Mouse (Mus musculus): Measurements from ENCODE around the gene Tle2.

Tle2 gene

GRCm38 (mm10) chr10:81574081-81575056 is at the start of gene Tle2:
TSS of gene Tle2 (plus strand) at chr10:81574561.
- DNase-seq (ENCODE audit: low spot score): no peak

DNA sequence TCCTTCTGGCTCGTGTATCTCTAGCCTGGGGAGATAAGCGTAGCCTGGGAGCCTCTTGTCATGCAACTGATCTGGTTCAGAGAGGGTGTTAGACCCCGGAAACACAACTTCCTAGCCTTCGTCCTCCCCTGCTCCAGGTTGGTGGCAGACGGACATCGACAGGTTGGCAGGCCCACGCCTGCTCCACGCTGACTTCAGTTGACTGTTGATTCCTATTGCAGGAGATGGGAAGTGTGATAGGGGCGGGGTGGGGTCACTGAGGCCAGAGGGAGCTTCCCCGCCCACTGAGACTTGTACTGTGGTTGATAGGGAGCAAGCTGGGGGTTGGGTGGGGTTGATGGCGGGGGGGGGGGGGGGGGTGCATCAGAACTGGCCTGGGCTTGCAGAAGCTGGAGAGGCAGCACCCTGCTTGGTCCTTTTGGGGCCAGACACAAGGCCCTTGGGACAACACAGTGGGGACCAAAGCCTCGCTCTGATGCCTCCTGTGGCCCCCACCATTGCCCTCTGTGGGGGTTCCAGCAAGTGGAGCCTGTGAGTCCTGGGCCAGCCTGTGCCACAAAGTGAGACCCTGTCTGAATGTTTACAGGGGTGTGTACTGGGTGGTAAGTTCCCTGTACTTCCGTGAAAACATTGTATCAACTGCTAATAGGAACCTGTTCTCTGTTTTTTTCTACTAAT is 49.2 kb upstream of the Tle2 start:
- DNase-seq (ENCODE audit: low spot score): no peak

GRCm38 (mm10) chr10:81526779-81527178 is 47.6 kb upstream of the Tle2 start:
- no peak for DNase-seq (ENCODE audit: low spot score)

DNA sequence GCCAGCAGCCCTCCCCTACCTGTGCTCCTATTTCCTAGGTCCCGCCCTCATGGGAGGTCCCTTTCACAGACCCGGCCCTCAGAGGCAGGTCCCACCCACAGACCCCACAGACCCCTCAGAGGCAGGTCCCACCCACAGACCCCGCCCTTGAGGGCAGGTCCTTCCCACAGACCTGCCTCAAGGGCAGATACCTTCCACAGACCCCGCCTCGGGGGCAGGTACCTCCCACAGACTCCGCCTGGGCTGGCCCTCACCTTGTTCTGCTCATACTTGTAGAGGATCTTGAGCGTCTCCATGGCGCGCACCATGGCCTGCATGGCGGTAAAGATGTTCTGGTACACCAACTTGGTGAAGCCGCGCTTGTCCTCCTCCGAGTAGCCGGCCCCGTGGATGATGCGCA is 39.5 kb upstream of the Tle2 start:
- DNase-seq (ENCODE audit: low spot score): no peak

- no peak for DNase-seq (ENCODE audit: low spot score)
Measured at GRCm38 (mm10) chr10:81536734-81537133, 37.6 kb upstream of the Tle2 start.

DNA sequence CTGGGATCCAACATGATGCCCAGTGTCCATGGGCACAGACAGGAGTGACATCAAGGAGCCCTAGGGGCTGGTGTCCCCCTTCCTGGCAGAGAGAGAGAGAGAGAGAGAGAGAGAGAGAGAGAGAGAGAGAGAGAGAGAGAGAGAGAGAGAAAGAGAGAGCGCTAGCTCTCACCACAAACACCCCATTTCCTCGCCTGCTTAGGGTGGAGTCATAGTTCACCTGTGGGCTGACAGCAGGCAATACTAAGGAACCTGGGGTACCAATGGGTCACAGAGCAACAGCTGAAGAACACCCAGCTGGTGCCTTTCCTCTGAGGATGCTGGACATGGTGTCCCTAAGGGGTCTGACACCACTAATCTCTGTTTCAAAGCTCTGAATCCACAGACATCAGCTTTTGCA is 36.9 kb upstream of the Tle2 start:
- DNase-seq (ENCODE audit: low spot score): no peak

DNA sequence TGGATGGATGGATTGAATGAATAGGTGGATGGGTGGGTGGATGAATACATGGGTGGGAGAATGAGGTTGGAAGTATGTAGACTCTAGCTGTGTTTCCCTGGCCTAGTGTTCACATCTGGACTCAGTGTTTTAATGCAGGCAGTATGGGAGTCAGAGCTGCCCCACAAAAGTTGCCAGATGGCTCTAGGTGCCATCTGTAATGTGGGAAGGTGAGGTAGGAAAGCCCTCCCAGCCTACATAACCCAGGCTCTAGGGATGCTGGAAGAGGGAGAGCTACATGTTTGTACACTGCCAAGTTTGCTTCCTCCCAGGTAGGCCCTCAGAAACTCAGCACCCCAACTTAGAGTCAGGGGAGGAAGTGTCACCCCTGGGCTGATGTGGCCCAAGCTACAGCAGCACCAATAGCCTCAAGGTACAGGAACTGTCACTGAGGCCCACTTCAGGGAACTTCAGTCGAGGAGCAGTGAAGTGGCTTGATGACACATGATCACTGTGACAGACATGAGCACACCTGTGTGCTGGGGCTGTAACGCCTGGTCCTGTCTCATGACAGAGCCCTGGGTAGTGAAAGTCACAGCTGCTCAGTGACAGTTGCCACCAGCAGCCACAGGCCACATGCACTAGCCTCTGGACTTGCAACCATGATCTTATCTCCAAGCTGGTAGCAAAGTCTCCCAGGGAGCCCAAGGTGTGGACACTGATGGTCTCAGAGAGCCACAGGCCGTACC is 35.9 kb upstream of the Tle2 start:
- DNase-seq (ENCODE audit: low spot score): no peak

GRCm38 (mm10) chr10:81541363-81541762 is 33.0 kb upstream of the Tle2 start:
- no peak for DNase-seq (ENCODE audit: low spot score)

DNA sequence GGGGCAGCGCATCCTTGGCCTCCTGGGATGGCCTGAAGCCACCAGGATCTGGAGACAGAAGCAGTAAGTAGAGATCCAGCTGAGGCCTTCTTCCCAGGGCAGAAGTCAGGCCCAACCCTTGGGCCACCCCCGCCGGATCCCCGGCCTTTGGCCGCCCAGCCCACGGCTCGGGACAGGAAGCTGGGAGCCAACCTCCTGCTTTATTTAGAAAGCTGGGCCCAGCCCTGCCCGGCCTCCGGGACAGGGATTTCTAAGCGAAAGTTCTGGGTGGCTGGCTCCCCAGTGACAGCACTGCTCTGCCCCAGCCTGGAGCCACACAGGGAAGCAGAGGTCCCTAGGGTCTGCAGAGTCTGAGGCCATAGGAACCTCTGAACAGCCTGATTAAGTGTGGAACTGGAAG is 32.6 kb upstream of the Tle2 start:
- DNase-seq (ENCODE audit: low spot score): no peak

DNA sequence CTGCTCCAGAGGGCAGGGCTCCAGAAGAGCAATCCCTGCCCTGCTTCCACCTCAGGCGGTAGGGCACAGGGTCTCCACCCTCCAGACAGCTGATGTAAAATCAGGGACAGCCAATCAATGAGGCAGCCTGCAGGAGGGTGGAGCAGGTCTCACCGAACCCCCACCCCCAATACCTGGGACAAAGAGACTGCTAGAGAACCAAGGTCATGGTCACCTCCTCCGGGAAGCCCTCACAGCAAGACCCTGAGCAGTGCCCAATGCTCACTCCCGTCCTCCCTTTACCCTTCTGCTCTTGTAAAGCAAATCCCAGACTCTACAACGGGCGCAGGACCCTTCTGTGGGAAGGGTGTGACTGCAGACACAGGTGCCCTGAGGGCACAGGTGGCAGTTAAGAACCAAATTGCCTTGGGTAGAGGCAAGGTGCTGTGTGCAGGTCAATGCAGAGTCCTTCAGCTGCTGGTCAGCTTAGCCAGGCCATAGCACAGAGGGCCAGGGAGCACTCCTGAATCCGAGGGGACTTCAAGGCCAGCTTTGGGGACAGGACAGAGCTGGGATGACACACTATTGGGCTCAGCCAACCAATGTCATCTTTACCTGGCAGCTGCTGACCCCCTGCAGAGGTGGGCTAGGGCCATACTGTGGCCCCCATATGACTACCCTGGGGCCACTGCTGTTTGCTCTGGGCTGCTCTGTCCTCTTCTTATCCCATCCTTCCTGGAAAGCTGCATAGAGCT is 31.5 kb upstream of the Tle2 start:
- DNase-seq (ENCODE audit: low spot score): no peak

DNA sequence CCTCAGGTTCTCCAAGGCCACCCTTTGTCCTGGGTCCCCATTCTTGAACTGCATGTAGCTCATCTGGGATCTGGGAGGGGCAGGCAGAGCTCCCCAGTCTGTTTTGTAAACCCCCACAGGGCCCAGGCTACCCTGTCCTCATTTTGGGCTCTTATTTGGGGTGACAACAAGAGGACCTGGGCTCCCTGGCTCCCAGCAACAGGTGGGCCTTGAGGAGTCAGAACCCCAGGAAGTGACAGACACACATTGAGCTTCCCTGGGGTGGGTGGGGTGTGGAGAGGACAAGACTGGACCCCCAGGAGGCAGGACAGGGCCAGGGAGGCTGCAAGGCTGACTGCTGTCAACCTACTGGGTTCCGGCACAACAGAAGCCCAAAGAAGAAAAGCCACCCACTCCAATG is 30.7 kb upstream of the Tle2 start:
- DNase-seq (ENCODE audit: low spot score): no peak

DNA sequence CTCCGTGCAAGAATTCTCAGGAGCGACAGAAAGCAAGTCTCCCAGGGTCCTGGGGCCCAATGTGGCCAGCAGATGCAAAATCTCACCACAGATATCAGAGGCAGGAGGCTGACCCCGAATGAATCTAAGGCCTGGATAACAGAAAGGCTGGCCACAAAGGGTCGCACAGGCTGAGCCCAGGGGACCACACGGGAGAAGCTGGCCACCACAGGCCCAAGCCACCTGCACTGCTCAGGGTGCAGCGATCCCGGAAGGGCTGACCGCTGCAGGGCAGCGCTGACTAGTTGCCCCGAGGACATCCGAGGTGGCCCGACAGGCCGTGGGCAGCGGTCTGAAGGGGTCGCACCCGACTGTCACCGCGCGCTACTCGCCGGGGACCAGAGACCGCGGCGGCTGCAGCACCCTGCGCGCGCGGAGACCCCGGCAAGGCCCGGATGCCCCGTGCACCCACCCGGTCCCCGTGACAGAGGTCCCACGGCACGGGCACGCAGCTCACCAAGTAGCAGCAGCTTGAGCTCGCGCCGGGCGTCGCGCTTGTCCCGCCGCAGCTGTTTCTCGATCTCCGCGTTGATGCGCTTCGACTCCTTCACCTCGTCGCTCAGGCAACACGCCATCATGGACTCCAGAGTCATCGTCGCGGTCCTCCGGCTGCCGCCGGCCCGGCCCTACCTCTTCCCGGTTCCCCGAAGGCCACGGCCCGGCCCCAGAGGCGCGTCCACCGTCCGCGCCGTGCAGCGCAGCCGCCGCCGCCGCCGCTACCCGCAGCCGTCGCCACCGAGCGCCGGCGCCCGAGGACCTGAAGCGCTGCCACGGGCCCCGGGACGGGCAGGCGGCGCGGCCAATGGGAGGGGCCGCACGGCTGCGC is 29.8 kb upstream of the Tle2 start:
- no peak for DNase-seq (ENCODE audit: low spot score)

DNA sequence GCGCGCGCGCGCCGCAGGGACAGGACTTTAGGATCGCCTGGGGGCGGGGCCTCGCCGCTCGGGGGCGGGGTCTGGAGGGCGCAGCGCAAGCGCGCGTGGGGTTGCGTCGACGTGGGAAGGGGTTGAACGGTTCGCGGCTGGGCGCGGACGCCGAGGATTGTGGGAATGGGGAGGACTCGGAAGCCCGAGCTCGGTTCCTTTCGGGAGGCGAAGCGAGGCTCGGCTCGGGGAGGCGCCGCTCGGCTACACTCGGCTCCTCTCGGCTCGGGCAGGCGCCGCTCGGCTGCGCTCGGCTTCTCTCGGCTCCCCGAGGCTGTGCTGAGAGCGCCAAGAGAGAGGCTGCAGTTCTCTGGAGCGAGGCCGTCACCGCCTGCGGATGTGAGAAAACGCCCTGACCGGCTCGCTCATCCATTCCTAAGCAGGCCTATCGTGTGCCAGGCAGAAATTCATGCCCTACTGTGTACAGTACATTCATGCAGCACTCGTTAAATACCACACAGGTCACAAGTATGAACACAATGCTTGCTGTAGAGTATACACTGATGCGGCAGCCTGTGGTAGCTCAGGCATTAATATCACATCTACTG is 29.1 kb upstream of the Tle2 start, which contains the start of gene Gna11:
Gene Gna11 (minus strand): TSS at position 30 of the 587 bp plus-strand sequence.
- peak; percentile 99 for DNase-seq (ENCODE audit: low spot score)

DNA sequence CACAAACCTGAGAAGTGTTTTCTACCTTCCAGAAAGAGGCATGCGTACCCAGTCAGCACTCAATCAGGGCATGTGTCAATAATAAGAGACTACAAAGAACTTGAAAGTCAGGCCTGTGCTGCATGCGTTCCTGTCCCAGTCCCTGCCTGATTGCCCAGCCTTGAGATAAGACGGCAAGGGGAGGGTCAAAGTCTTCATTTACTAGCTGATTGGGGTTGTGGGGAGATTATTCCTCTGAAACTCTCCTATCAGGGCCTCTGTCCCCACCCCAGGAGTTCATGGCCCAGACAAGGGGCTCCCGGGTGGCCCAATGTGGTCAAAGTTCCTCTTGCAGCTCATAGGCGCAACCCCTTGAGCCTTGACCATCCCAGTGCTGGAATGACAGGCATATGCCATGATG is 28.0 kb upstream of the Tle2 start:
- DNase-seq (ENCODE audit: low spot score): peak; percentile 34

GRCm38 (mm10) chr10:81546788-81547571 is 27.4 kb upstream of the Tle2 start:
- no peak for DNase-seq (ENCODE audit: low spot score)

- no peak for DNase-seq (ENCODE audit: low spot score)
Measured at GRCm38 (mm10) chr10:81548944-81549343, 25.4 kb upstream of the Tle2 start.

DNA sequence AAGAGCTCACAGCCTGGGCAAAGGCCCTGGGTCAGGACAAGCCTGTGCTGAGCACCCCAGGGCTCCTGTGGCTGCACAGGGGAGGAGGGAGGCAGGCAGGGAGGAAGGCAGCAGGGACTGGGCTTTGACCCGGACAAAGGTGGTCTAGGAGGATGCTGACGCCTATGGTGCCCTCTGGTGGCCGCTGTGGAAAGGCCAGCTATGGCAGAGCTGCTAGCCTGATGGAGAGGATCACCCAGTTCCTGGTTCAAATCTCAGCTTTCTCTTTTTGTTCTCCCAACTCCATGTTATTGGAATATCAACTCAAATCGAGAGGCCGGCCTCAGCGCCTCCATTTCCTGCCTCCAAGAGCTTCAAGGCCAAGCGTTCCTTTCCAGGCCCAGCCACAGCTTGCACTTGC is 24.1 kb upstream of the Tle2 start:
- DNase-seq (ENCODE audit: low spot score): no peak

GRCm38 (mm10) chr10:81551597-81552102 is 22.7 kb upstream of the Tle2 start:
- peak; percentile 83 for DNase-seq (ENCODE audit: low spot score)

GRCm38 (mm10) chr10:81553232-81553631 is 21.1 kb upstream of the Tle2 start:
- no peak for DNase-seq (ENCODE audit: low spot score)
